Comparison of ENCODE assay signal across 8 mouse cellular contexts in genomic region chr17:43667290-43667843, GRCm38 (mm10). TPM values are rescaled to one million over a fixed set of nuclear protein-coding genes. Genes with fewer than 3 reads are reported as not detected.
DNase-seq lines count a peak whose midpoint lies in the region; ATAC-seq and TF ChIP-seq lines count a peak whose summit lies in the region.

Gene Cyp39a1, plus strand, starts transcription at chr17:43667425.

- under 1% methylated on average over 17 of the region's 17 CpGs for WGBS in cerebellum, adult 2 months
- 0% methylated on average over 17 of the region's 17 CpGs for WGBS in forebrain, embryonic 14.5 days
- WGBS in liver, embryonic 14.5 days (ENCODE audit: insufficient replicate concordance): 1% methylated on average over 17 of the region's 17 CpGs

- no peaks in the 10 kb centered on the region for H3K9me3 ChIP-seq in forebrain, embryonic 14.5 days (replicated peaks; ENCODE audit: control insufficient read depth, low read length)
- no peaks in the 10 kb centered on the region for H3K9me3 ChIP-seq in liver, embryonic 14.5 days (ENCODE audit: control insufficient read depth, low read length)

- H3K27ac ChIP-seq in cerebellum, adult 2 months (ENCODE audit: insufficient read depth, low read length): peak within 1 kb of the TSS; percentile 30
- H3K27ac ChIP-seq in forebrain, embryonic 14.5 days (ENCODE audit: low read depth, low read length): peak within 1 kb of the TSS; percentile 66
- no peak within 1 kb of the TSS for H3K27ac ChIP-seq in liver, embryonic 14.5 days

- H3K79me3 ChIP-seq in C2C12 (ENCODE audit: low read depth): no peaks in the 10 kb centered on the region

- TF ChIP-seq POLR2A in cerebellum, adult 2 months (IDR thresholded peaks at IDR 0.05; ENCODE audit: borderline replicate concordance, insufficient read depth, low read length): no peak

- no peaks in the 10 kb centered on the region for H3K27me3 ChIP-seq in cerebellum, adult 2 months (ENCODE audit: control insufficient read depth, insufficient read depth, low read length)
- H3K27me3 ChIP-seq in C2C12 (ENCODE audit: control insufficient read depth, insufficient read depth, insufficient read length): no peaks in the 10 kb centered on the region
- H3K27me3 ChIP-seq in forebrain, embryonic 14.5 days (replicated peaks; ENCODE audit: control insufficient read depth, insufficient read depth, low read length): no peaks in the 10 kb centered on the region
- H3K27me3 ChIP-seq in liver, embryonic 14.5 days (ENCODE audit: control insufficient read depth, insufficient read depth, low read length): no peaks in the 10 kb centered on the region

- H3K79me2 ChIP-seq in C2C12 (ENCODE audit: control insufficient read depth, insufficient read depth): peaks cover 7% of the 10 kb centered on the region

- ATAC-seq in forebrain, embryonic 14.5 days: 0 out of 2 replicates have a peak, but pooled peaks have one; percentile 0
- no peak for ATAC-seq in liver, embryonic 14.5 days (ENCODE audit: insufficient read depth)

- intact Hi-C loops in left cerebral cortex, postnatal 25 days (cut with DNase I): no loop called here

- no peak for TF ChIP-seq EP300 in liver, embryonic 14.5 days (IDR thresholded peaks at IDR 0.05; ENCODE audit: low read depth)

- H3K4me1 ChIP-seq in cerebellum, adult 2 months (ENCODE audit: control insufficient read depth, insufficient read depth, low read length): no peaks in the 10 kb centered on the region; the same call in 1 of the 2 replicates
- H3K4me1 ChIP-seq in forebrain, embryonic 14.5 days (ENCODE audit: control insufficient read depth, insufficient read depth, low read length): peaks cover 14% of the 10 kb centered on the region
- 0 out of 4 replicates have a peak, but pooled peaks cover 0 to 2% of the 10 kb centered on the region in 2 experiments for H3K4me1 ChIP-seq in liver, embryonic 14.5 days (replicated peaks; ENCODE audit: control insufficient read depth in 2 of 2, insufficient read depth in 2 of 2, low read length in 1 of 2)

- peak within 1 kb of the TSS; percentile 77 for H3K4me2 ChIP-seq in forebrain, embryonic 14.5 days (ENCODE audit: low read length)
- H3K4me2 ChIP-seq in liver, embryonic 14.5 days (ENCODE audit: low read depth): peak within 1 kb of the TSS; percentile 71

- no peak for DNase-seq in cerebellum, adult 2 months
- no peak for DNase-seq in cerebellum, postnatal 14 days
- DNase-seq in forebrain, embryonic 14.5 days (ENCODE audit: low spot score): peak; percentile 24
- DNase-seq in liver, embryonic 14.5 days (ENCODE audit: low read depth in 3 of 3, low spot score in 3 of 3): no peak
- no peak for DNase-seq in adipocyte (ENCODE audit: low spot score)
- DNase-seq in cerebellum, adult 11-12 months: no peak
- no peak for DNase-seq in left cerebral cortex, postnatal 25 days (ENCODE audit: low spot score in 2 of 2)

- H3K9ac ChIP-seq in forebrain, embryonic 14.5 days (ENCODE audit: low read length): peak within 1 kb of the TSS; percentile 95
- peak within 1 kb of the TSS; percentile 44 for H3K9ac ChIP-seq in liver, embryonic 14.5 days (replicated peaks)

- H3ac ChIP-seq in C2C12 (ENCODE audit: control insufficient read depth, insufficient read length, low read depth): peak within 1 kb of the TSS; percentile 72

- no peak for TF ChIP-seq CTCF in cerebellum, adult 2 months (IDR thresholded peaks at IDR 0.05; ENCODE audit: borderline replicate concordance, insufficient read depth, low read depth, low read length)
- TF ChIP-seq CTCF in C2C12 (IDR thresholded peaks at IDR 0.05; ENCODE audit: control insufficient read depth, insufficient read depth, insufficient read length): no peak
- no peak for TF ChIP-seq CTCF in liver, embryonic 14.5 days (IDR thresholded peaks at IDR 0.05; ENCODE audit: low read depth)

- H3K4me3 ChIP-seq in cerebellum, adult 2 months (replicated peaks; ENCODE audit: insufficient read depth, low read depth, low read length): peak within 1 kb of the TSS; percentile 96
- H3K4me3 ChIP-seq in C2C12 (ENCODE audit: insufficient read depth, poor library complexity, severe bottlenecking): peak within 1 kb of the TSS; percentile 71
- peak within 1 kb of the TSS; percentile 94 for H3K4me3 ChIP-seq in forebrain, embryonic 14.5 days (ENCODE audit: low read depth, low read length)
- H3K4me3 ChIP-seq in liver, embryonic 14.5 days (ENCODE audit: insufficient read depth in 1 of 2, low read depth in 2 of 2, low read length in 2 of 2): peak within 1 kb of the TSS; percentile 62 to 65

- peaks cover 6% of the 10 kb centered on the region for H3K36me3 ChIP-seq in C2C12 (ENCODE audit: control insufficient read depth, insufficient read depth)
- H3K36me3 ChIP-seq in forebrain, embryonic 14.5 days (ENCODE audit: control insufficient read depth, insufficient read depth, low read length): peaks cover 12% of the 10 kb centered on the region
- H3K36me3 ChIP-seq in liver, embryonic 14.5 days (replicated peaks; ENCODE audit: control insufficient read depth, insufficient read depth, low read depth): no peaks in the 10 kb centered on the region

TF ChIP-seq in C2C12, 6 proteins besides CTCF, POLR2A, EP300 and RAD21:
- TF ChIP-seq USF1 (IDR thresholded peaks at IDR 0.05; ENCODE audit: low read depth) (no peak), MYOG (IDR thresholded peaks at IDR 0.05; ENCODE audit: control insufficient read depth, extremely low read depth, insufficient read length) (no peak), CEBPB (IDR thresholded peaks at IDR 0.05; ENCODE audit: low read depth) (peak; percentile 75)

RNA-seq across cellular contexts. Expression of gene Cyp39a1, which starts in this region (rescaled TPM):
- polyA plus RNA-seq in cerebellum, adult 2 months (2012; rRNA removed): 2.4 and 3.2 TPM in 2 replicates
- 0.62 TPM for polyA plus RNA-seq in C2C12 (2012; fragmentation: generic; extraction: Trizol)
- polyA plus RNA-seq in forebrain, embryonic 14.5 days (2014; fragmentation: Nextera tagmentation; extraction: Ambion mirVana): 16.0 and 16.5 TPM in 2 replicates
- 0.86 and 2.0 TPM in 2 replicates for polyA plus RNA-seq in liver, embryonic 14.5 days (2012; rRNA removed)
- 2.6 and 3.3 TPM in 2 replicates for polyA plus RNA-seq in liver, embryonic 14.5 days (2014; fragmentation: Nextera tagmentation; extraction: Ambion mirVana)
- total RNA-seq in left cerebral cortex, postnatal 25 days (2021): 1 to 10 TPM; 1.8 TPM
